Mouse (Mus musculus): ENCODE results near the gene Mrtfa.

DNA sequence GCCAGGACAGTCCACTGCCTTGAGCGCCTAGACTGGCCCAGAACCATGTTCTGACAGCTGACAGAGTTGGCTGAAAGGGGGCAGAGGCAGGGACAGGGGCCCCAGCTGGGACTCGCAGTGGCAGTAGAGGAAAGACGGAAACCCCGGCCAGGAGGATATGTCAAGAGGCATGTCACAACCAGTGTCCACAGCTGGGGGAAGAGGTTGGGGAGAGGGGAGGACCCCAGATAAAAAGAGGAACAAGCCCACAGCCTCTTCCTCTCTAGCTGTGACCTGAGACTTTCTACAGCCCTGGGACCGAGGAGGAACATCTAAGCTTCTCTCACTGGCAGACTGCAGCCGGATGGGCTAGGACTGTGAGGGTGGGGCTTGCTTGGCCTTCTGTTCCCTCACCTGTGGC, 169.2 kb downstream of the Mrtfa start:
- TF ChIP-seq CTCF (IDR thresholded peaks at IDR 0.05; ENCODE audit: low read depth) (no peak), EP300 (IDR thresholded peaks at IDR 0.05; ENCODE audit: low read depth) (no peak)

All from liver, embryonic 14.5 days (tissue).